14 mouse cellular contexts compared by ENCODE assay signal in genomic region chr8:124494397-124494796, GRCm38 (mm10). TPM values are rescaled to one million over a fixed set of nuclear protein-coding genes. Genes with fewer than 3 reads are reported as not detected.
DNase-seq lines count a peak whose midpoint lies in the region; ATAC-seq lines count a peak whose summit lies in the region.
"Had no signal": no experiment of that assay in that cellular context is flagged by ENCODE, and none has a peak within 500 bp of the region (broad histone marks: within the 10 kb centered on the region; RNA-seq: fewer than 3 reads in every experiment).

No protein-coding gene starts in this region.

- H3K36me3 ChIP-seq in kidney, embryonic 14.5 days (ENCODE audit: control insufficient read depth, insufficient read depth, low read length): no peaks in the 10 kb centered on the region
- H3K36me3 ChIP-seq: embryonic facial prominence, embryonic 13.5 days; heart, embryonic 12.5 days; liver, embryonic 13.5 days had no signal

- H3K4me3 ChIP-seq in kidney, embryonic 14.5 days (ENCODE audit: low read length): no peak overlapping the region
- H3K4me3 ChIP-seq: embryonic facial prominence, embryonic 13.5 days; heart, embryonic 12.5 days; liver, embryonic 13.5 days had no signal

- no peaks in the 10 kb centered on the region for H3K27me3 ChIP-seq in kidney, embryonic 14.5 days (ENCODE audit: control insufficient read depth, insufficient read depth, low read length)
- H3K27me3 ChIP-seq: embryonic facial prominence, embryonic 13.5 days; liver, embryonic 13.5 days had no signal

- H3K9ac ChIP-seq in kidney, embryonic 14.5 days (ENCODE audit: low read depth, low read length): no peak overlapping the region
- H3K9ac ChIP-seq: embryonic facial prominence, embryonic 13.5 days; heart, embryonic 12.5 days; hindbrain, embryonic 14.5 days; liver, embryonic 13.5 days had no signal

- WGBS in kidney, embryonic 14.5 days: 79% methylated on average over 3 of the region's 3 CpGs

- peak; percentile 92 for DNase-seq in kidney, adult 11 months
- DNase-seq in NIH3T3 (ENCODE audit: low read depth): peak; percentile 58
- DNase-seq in cerebellum, adult 18-20 months: peak; percentile 87 to 92
- DNase-seq in kidney, adult 9 months: peak; percentile 91
- DNase-seq in spleen, postnatal 10 days (ENCODE audit: low spot score in 2 of 2): no peak
- DNase-seq in spleen, adult 12 weeks (ENCODE audit: low spot score): no peak
- DNase-seq in embryo, embryonic 9.5 days (ENCODE audit: extremely low spot score): no peak
- DNase-seq: liver, embryonic 13.5 days; thymus, postnatal 25 days had no signal

- H3K4me2 ChIP-seq in kidney, embryonic 14.5 days (replicated peaks; ENCODE audit: low read depth, low read length): no peak overlapping the region
- H3K4me2 ChIP-seq: embryonic facial prominence, embryonic 13.5 days; heart, embryonic 12.5 days; hindbrain, embryonic 14.5 days; liver, embryonic 13.5 days had no signal

- ATAC-seq in kidney, embryonic 14.5 days (ENCODE audit: low FRiP score, low TSS enrichment): no peak
- ATAC-seq: CD4-positive, CD25-positive, alpha-beta regulatory T cell, adult 4 months had no signal

- H3K27ac ChIP-seq in kidney, embryonic 14.5 days (ENCODE audit: low read depth, low read length): no peak overlapping the region
- H3K27ac ChIP-seq: embryonic facial prominence, embryonic 13.5 days; hindbrain, embryonic 14.5 days; liver, embryonic 13.5 days had no signal

- H3K4me1 ChIP-seq in kidney, embryonic 14.5 days (ENCODE audit: control insufficient read depth, insufficient read depth, low read length): no peaks in the 10 kb centered on the region
- H3K4me1 ChIP-seq: embryonic facial prominence, embryonic 13.5 days; heart, embryonic 12.5 days; liver, embryonic 13.5 days had no signal

- H3K9me3 ChIP-seq in kidney, embryonic 14.5 days (ENCODE audit: control insufficient read depth, low read length): no peaks in the 10 kb centered on the region; the same call in 1 of the 2 replicates
- H3K9me3 ChIP-seq: embryonic facial prominence, embryonic 13.5 days; liver, embryonic 13.5 days had no signal

RNA-seq across cellular contexts. Expression of gene Cog2, which starts 26.2 kb away (rescaled TPM):
- 27.4 and 36.6 TPM in 2 replicates for polyA plus RNA-seq in kidney, embryonic 14.5 days (2014; fragmentation: Nextera tagmentation; extraction: Ambion mirVana)

RNA-seq across cellular contexts. Expression of gene Pgbd5, which starts 54.9 kb away (rescaled TPM):
- 0.61 and 1.1 TPM in 2 replicates for polyA plus RNA-seq in kidney, embryonic 14.5 days (2014; fragmentation: Nextera tagmentation; extraction: Ambion mirVana)
- polyA plus RNA-seq: CD4-positive, CD25-positive, alpha-beta regulatory T cell, adult 4 months had no signal

Comparison
In these comparisons a context has a peak if more than half of its experiments do, and no peak if none do; other contexts are left out.
1. DNase-seq: peak in kidney, adult 11 months (single experiment), NIH3T3 (single experiment), cerebellum, adult 18-20 months (2 of 2) and kidney, adult 9 months (single experiment); none in spleen, postnatal 10 days (0 of 2), spleen, adult 12 weeks (single experiment) and embryo, embryonic 9.5 days (single experiment).